Mouse (Mus musculus) embryo, embryonic 9.5 days (tissue): ENCODE data around the gene Tbrg4.

ENCODE experiments used
- DNase-seq: peaks from one replicate; pipeline ENCODE4 v3.0.0-alpha.2; 2017; ENCODE audit errors: extremely low spot score

The Tbrg4 gene

GRCm38 (mm10) chr11:6590933-6591675 is 34.8 kb downstream of the Tbrg4 start:
- no peak for DNase-seq

- no peak for DNase-seq
These were observed 36.0 kb downstream of the Tbrg4 start for GRCm38 (mm10) chr11:6589838-6590237.

DNA sequence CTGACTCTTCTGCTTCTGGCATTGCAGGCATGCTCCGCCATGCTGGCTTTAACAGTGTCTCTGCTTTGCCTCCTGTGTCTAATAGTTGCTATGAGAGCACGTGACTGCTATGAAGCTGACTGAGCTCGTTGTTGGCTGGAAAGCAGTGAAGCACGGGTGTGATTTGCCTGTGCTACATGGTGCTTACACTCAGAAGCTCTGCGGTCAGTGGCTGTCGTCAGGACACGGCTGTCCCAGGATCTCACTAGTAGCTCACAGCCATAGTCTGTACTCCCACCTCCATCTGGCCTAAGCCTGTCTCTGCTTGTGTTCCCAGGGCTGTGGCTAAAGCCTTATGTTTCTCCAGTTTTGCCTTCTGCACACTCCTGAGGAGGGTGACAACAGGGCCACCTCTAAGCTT is 37.6 kb downstream of the Tbrg4 start:
- DNase-seq: no peak

DNA sequence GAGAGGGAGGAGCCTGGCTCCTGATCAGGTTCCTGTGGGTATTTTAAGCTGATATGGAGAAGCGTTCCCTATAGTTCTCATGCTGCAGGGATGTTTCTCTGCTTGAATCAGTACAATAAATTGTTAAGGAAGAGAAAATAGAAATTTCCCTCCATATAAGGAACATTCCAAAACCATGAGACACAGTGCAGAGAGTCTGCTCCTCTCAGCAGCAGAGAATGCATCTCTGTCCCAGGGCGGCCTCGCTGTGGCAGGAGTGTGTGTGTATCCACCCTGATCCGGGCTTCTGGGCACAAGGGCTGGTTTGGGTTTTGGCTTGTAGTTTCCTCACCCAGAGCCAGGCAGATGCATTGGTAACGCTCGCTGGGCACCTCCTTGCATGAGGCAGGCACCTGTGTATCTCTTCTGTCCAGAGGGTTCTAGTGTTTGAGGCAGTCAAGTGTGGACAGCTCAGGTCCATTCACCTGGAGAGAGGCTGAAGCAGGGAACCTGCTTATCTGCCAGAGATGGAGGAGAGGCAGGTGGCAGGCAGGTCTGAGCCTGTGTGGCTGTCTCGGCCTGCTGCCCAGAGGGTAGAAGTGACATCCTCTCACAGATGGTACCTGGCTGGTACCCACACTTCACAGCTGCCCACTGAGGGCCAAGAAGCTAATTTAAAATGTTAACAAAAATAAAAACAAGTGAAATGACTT is 38.5 kb downstream of the Tbrg4 start:
- no peak for DNase-seq

DNA sequence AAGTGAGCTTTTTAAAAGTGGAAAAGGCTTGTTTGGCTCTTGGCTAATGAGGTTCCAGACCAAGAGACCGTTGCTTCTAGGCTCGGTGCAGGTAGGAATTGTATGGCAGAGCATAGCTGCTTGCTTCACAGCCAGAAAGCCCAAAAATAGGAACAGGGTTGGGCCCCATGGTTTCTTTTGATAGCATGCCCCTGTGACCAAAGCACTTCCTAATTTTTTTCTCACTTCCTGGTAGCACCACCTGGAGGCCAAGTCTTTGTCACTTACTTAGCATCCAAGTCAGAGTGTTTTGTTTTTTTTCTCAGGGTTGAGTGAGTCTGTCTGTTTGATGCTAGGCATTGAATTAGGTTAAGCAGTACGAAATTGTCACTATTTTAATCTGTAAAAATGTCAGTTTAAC is 39.2 kb downstream of the Tbrg4 start:
- DNase-seq: no peak

- no peak for DNase-seq
These were observed 40.1 kb downstream of the Tbrg4 start for GRCm38 (mm10) chr11:6585748-6586147.

GRCm38 (mm10) chr11:6581560-6581959 is 44.3 kb downstream of the Tbrg4 start:
- DNase-seq: no peak

GRCm38 (mm10) chr11:6580065-6580750 is 45.7 kb downstream of the Tbrg4 start:
- DNase-seq: no peak

DNA sequence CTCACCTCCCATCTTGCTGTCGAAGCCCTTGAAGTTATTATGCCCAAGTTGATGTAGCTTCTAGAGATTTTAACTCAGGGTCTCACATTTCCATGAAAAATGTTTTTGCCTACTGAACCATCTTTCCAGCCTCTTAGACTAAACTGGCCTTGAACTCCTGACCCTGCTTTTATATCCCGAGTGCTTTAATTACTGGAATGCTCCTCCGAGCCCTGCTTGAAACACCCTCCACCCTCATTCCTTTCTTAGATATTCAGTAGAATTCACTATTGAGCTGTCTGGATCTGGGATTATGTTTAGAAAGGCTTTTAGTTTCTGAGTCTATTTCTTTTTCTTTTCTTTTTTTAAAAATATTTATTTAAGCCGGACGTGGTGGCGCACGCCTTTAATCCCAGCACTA is 46.5 kb downstream of the Tbrg4 start:
- no peak for DNase-seq

- DNase-seq: no peak
These were observed 49.7 kb downstream of the Tbrg4 start for GRCm38 (mm10) chr11:6576151-6576550.

DNA sequence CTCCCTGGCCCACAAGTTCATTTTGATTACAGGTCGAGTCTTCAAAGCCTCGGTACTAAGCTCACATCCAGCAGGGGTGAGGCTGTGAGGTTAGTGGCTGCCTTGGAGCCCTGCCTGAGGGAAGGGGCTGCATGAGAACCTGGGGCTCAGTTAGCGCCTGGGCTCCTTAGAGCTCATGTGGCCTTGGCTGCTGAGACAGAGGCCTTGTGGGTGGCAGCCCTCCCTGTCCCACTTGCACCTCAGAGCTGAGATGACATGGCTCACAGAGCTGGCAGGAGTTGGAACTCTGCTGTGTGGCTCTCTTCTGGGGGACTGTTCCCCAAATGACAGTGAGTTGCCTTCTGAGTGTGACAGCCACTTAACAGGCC is 56.5 kb downstream of the Tbrg4 start:
- no peak for DNase-seq

DNA sequence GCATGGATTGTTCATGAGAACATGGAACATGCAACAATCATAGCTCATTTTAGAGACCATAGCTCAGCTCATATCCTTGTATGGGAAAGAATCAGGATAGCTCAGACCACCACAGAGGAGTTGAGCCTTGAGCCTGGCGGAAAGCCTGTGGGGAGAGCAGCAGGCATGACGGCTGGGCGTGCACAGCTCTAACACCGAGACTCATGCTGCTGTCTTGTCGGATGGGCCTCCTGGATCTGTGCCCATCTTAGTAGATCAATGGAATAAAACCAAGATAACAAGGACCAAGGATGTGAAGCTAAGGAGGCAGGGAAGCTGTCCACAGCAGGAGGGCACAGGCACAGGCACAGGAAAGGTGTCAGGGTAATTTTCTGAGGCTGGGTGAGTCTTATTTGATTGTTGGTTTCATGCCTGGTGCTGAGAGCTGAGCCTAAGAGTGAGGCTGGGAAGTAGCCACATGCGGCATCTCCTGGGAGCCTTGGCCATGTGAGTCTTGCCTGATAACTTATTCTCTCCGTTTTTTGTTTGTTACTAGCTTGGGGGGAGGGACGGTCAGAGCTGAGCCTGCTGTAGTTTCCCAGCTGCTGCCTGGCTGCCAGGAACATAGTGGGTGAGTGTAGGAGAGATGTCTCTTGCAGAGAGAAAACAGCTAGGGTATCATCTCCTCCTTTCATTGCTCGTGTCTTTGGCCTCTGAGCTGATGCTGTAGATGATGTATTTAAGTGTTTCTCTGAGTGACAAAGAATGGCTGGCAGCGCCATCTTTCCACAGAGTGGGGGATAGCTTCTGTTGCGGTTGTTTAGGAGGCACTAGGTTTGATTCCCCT is 57.1 kb downstream of the Tbrg4 start:
- no peak for DNase-seq

- no peak for DNase-seq
These were observed 57.9 kb downstream of the Tbrg4 start for GRCm38 (mm10) chr11:6567951-6568350.

DNA sequence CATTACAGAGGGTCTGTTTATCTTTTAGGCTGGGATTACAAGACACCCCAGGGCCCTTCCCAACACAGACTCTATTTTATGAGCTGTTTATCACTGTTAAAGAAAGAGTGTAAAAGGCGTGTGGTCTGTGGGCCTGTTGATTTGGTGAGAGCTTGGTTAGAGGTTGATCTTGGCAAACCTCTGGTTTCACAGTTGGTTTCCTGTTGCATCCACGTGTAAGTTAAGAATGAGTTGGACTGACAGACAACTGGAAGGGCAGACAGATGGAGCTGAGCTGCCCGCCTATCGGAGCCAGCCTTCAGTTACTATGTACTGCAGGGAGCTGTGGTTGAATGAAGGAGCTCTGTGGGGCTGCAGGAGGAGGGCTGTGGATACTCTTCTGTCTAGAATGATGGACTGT is 59.4 kb downstream of the Tbrg4 start:
- DNase-seq: no peak
